Mouse (Mus musculus) MEL (cell line): ENCODE data around the gene Lhfpl2.

Experiments
- BHLHE40 ChIP-seq: IDR thresholded peaks from 2 replicates; pipeline ENCODE4 v1.6.1; 2012; ENCODE audit warnings: low read depth, mild to moderate bottlenecking, inconsistent platforms, low read length, improper control_type of control experiment, borderline replicate concordance
- E2F4 ChIP-seq: IDR thresholded peaks from 2 replicates; pipeline ENCODE4 v1.6.1; 2011; ENCODE audit warnings: low read depth, low read length, improper control_type of control experiment, borderline replicate concordance
- MAX ChIP-seq: IDR thresholded peaks from 2 replicates; pipeline ENCODE4 v1.6.1; 2011; ENCODE audit warnings: low read length, improper control_type of control experiment
- POLR2A ChIP-seq, 2 experiments: IDR thresholded peaks; 2 replicates each; pipeline ENCODE4 v1.6.1; 2011 to 2012; ENCODE audit warnings: low read length in 2 of 2, mild to moderate bottlenecking in 2 of 2, control low read depth in 1 of 2, improper control_type of control experiment in 1 of 2, low read depth in 1 of 2, moderate library complexity in 1 of 2; ENCODE audit not compliant: control insufficient read depth in 1 of 2, insufficient read depth in 1 of 2, poor library complexity in 1 of 2

- TF ChIP-seq MAX (no peak), E2F4 (no peak), POLR2A (IDR thresholded peaks at IDR 0.05; ENCODE audit: control insufficient read depth in 1 of 2, insufficient read depth in 1 of 2, low read depth in 1 of 2, low read length in 2 of 2, poor library complexity in 1 of 2) (no peak), BHLHE40 (no peak)
Observed at GRCm38 (mm10) chr13:94212179-94212578, 154.6 kb downstream of the Lhfpl2 start.
